Mouse (Mus musculus) urinary bladder, postnatal 14 days (tissue): ENCODE data around the gene Pik3ip1.

Experiments used
- DNase-seq: peaks from one replicate; pipeline ENCODE4 v3.0.0; 2021; ENCODE audit warnings: low spot score

Pik3ip1 gene

DNA sequence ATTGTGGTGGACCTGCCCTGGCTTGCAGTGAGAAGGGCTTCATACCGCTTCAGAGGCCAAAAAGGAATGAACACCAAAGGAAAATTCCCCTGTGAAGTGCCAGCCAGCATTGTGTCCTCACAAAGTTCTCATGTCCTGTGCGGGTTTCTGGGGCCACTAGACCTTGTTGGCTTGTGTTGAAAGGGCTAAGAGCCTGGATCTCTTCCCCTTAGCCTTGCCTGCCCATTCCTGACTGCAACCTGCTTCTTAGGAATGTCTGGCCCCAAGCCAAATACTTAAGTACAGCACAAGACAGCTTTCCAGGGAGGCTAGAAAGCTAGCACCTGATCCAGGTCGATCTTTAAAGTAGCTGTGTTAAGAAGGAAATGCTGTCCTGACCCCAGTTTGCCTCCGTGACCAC, 27.4 kb upstream of the Pik3ip1 start:
- DNase-seq, result no peak

- DNase-seq, result no peak
Observed at GRCm38 (mm10) chr11:3305821-3306220, 24.4 kb upstream of the Pik3ip1 start.

DNA sequence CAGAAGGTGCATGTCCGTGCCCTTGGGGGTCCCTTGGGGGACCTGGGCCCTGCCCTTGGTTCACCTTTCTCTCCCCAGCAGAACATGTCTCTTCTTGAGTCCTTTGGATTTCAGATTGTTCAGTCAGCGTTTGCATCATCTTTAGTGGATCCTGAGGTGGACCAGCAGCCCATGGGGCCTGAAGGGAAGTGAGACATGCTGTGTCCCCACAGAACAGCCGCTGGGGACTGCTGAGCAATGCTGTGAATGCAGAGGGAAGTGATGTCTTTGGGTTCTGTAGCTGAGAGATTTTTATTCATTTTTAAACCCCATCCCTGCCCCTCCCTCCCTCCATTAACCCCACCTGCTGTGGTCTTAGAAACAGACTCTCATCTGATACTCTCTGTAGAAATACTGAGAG, 22.3 kb upstream of the Pik3ip1 start:
- DNase-seq, result no peak

- DNase-seq, result no peak
Observed at GRCm38 (mm10) chr11:3309884-3310283, 20.3 kb upstream of the Pik3ip1 start.

DNA sequence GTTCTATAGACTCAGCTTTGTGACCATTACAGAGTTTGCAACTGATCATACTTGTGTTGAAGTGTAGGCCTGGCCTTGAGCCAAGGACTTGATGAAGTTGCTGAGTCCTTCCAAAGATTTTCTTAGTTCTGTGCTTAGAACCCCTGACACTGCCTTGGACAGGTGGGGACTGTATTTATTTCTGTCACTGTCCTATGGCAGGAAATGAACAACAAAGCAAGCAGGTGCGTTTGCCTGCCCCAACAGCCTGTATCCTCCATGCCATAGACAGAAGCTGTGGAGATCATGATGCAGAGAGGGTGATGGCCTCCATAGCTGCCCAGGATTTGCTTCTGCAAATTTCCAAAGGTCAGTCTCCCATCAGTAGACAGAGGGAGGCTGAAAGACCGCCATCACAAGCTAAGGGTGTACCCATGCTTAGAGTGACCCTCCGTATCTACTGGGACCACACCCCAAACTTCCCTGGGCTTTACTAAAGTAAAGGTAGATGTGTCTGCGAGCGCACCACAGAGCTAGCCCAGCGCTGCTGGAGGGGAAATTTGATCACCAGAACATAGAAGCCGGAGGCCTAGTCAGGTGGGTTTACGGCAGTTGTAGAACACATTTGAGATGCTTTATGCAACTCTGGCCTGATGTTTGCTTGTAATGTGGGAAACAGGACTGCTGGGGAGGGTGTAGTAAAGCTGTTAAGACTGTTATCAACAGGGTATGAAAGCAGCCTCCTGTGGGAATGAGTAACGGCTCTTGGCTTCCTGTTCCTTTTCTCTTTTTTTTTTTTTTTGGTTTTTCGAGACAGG, 19.2 kb upstream of the Pik3ip1 start:
- DNase-seq, result no peak

DNA sequence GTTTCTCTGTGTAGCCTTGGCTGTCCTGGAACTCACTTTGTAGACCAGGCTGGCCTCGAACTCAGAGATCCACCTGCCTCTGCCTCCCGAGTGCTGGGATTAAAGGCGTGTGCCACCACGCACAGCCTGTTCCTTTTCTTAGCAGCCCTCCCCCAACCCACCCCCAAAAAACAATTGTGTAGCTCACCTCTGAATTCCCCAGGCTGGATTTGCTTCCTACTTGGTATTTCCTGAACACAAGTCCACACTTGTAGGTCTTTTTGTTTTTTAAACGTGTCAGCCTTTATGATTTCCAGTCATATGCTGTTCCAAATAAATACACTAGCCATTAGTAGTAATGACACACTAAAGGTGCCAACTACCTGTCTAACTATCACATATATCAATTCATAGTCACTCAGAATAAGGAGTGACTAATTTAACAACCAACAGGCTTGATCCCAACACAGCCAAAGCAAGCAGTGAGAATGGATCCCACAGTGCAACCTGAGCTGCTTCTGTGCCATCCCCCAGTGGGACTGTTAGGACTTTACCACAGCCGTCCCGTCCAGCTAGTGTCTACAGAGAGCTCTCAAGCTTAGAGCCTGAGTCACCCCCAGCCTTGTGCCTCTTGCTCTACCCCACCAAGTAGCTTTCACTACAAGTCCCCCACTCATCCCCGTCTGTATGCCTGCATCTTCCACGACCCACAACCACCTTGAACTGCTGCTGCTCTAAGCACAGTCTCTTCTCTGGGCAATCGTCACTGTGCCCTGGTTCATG, 18.4 kb upstream of the Pik3ip1 start:
- DNase-seq, result no peak

DNA sequence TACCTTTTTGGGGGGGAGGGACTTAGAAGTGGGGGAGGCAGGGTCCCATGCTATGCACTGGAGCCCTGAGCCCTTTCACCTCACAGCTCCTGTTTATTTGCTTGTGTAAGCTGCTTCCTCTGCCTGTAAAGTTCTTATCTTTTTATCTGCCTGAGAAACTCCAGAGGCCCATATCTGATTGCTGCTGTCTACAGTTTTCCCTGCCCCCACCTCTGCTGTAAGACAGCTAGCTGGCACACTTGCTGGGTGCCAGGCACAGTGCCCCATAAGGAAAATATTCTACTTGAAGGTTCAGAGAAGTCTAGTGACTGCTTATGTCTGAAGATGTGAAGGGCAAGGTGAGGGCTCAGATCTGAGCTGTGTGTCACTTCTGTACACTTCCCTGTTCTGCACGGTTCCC, 16.9 kb upstream of the Pik3ip1 start:
- DNase-seq, result peak; percentile 63

DNA sequence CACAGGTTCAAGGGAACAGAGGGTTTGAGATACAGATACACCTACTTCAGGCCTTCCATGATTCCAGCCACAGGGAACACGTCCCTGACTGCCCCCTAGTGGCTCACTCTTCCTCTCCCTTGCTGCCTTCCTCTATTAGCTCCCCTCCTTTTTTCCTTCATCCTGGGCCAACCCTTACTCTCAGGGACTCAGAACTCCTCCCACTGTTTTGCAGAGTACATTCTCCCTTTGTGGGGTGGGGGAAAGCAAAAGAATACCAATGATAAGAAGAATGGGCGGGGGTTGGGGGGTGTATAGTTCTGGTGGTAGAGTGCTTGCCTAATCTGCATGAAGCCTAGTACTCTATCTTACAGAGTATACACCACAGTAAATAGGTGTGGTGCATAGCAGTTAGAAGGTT, 16.1 kb upstream of the Pik3ip1 start:
- peak; percentile 74 for DNase-seq

DNA sequence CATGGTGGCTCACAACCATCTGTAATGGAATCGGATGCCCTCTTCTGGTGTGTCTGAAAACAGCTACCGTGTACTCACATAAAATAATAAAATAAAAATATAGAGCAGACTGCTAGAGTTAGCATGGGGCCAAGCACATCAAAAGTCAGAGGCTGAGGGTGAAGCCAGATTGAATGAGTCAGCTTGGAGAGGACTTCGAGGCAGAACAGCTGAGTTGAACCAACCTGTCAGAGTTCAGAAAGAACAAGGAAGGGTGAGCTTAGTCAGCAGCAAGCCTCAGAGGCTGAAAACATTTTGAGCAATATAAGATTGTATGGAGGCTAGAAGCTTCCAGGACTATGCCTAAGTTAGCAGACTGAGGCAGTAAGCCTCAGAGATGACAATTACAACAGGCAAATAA, 11.9 kb upstream of the Pik3ip1 start:
- DNase-seq, result no peak

DNA sequence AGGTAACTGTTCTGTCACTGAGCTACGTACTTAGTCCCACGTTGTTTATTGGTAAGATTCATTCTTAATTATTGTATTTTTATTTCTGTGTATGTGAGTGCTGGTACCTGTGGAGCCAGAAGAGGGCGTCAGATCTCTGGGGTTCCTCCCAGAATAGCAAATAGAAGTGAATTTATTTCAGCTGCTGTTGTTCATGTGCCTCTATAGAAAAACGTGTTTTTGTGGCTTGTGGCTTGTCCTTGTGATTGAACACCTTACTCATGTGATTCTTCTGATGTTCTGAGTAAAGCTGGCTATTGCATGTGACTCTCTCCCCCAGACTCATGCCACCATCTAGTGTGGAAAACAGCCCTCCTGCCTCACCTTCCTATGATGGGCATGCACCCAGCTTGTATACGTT, 1.9 kb upstream of the Pik3ip1 start:
- DNase-seq, result no peak

GRCm38 (mm10) chr11:3328806-3329775, 1.1 kb upstream of the Pik3ip1 start:
- DNase-seq, result no peak

- peak; percentile 90 for DNase-seq
Observed at GRCm38 (mm10) chr11:3330566-3330965, 365 bp downstream of the Pik3ip1 start.

GRCm38 (mm10) chr11:3330991-3331750, 970 bp downstream of the Pik3ip1 start:
- no peak for DNase-seq

- DNase-seq, result peak; percentile 95
Observed at GRCm38 (mm10) chr11:3331756-3332642, 1.8 kb downstream of the Pik3ip1 start.

DNA sequence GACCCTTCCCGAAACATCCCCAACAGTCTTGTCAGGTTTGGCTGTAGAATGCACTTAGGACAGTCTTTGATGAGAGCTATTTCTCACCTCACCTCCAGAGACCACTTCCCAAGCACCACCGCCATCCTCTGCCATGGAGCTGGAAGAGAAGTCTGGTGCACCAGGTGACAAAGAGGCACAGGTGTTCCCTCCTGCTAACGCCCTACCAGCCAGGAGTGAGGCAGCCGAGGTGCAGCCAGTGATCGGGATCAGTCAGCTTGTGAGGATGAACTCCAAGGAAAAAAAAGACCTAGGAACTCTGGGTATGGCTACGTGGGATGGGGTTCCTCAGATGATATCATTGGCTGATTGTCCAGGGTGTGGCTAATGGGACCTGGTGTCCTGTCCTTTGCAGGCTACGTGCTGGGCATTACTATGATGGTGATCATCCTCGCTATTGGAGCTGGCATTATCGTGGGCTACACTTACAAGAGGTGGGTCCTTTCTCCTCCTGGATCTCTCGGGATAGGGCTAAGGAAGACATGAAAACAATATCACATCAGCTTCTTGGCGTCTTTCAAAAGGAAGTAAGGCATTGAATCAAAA, 3.0 kb downstream of the Pik3ip1 start:
- no peak for DNase-seq

- DNase-seq, result no peak
Observed at GRCm38 (mm10) chr11:3334141-3334710, 4.0 kb downstream of the Pik3ip1 start.

DNA sequence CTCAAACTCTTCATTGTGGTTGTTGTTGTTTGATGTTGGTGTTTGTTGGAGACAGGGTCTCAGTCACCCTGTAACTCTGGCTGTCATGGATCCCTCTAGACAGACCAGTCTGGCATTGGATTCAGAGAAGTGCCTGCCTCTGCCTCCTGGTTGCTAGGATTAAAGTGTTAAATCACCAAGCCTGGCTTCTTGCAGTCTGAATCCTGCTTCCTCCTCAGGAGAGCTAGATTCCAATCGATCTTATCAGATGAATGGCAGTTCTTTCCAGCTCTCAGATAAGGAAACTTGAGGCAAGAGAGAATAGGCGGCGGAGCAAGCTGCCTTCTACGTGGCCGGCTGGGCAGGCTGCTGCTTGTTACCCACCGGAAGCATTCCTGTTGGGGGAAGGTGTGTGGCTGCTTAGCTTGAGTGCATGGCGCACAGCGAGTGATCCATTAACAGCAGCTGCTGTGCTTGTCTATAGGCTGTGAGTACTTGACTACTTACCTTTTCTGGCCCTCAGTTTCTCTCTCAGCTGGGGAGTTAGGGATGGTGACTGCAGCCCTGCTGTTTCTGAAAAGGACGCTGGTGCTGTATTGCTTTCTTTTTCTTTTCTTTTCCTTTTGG, 4.6 kb downstream of the Pik3ip1 start:
- peak; percentile 74 for DNase-seq

GRCm38 (mm10) chr11:3335651-3336216, 5.5 kb downstream of the Pik3ip1 start:
- DNase-seq, result peak; percentile 59

DNA sequence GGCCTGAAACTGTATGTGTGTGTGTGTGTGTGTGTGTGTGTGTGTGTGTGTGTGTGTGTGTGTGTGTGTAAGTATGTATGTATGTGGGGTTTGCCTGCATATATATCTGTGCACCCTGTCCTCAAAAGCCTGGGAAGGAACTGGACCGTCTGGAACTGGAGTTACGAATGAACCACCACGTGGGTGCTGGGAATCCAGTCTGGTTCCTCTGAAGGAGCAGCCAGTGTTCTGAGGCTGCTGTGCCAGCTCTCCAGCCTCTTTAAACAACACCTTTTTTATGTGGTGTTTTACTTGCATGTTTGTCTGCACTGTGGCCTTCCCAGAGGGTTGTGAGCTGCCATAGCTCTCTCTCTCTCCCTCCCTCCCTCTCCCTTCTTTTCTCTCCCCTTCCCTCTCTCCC, 6.4 kb downstream of the Pik3ip1 start:
- DNase-seq, result no peak
